Mouse (Mus musculus) embryonic fibroblast, embryonic 13.5 days (primary cell): ENCODE measurements at regions not wholly inside any gene's neighbourhood (a gene's known extent, or its start where the extent isn't known, plus 50 kb on each side); places are given as distances from the start of the nearest gene placed in this dataset.

Experiments
- CTCF ChIP-seq: IDR thresholded peaks from 2 replicates; pipeline ENCODE4 v1.5.1; 2011; ENCODE audit warnings: mild to moderate bottlenecking, control low read depth, low read length, moderate library complexity, borderline replicate concordance; ENCODE audit not compliant: insufficient read depth
- POLR2A ChIP-seq: IDR thresholded peaks from 2 replicates; pipeline ENCODE4 v1.6.1; 2011; ENCODE audit warnings: low read depth, mild to moderate bottlenecking, control low read depth, low read length, moderate library complexity

- no peak for TF ChIP-seq CTCF
- no peak for TF ChIP-seq POLR2A
Measured at GRCm38 (mm10) chr3:115467850-115468249, 247.0 kb downstream of the S1pr1 start.
